8 mouse cellular contexts compared by ENCODE assay signal in genomic region chr15:60693751-60694500, GRCm38 (mm10).
DNase-seq lines count a peak whose midpoint lies in the region; ATAC-seq lines count a peak whose summit lies in the region.

No protein-coding gene starts in this region.

- intact Hi-C loops in left cerebral cortex, postnatal 10 days (cut with DNase I), result loop anchor here (10.0 kb wide), 1 partner anchor 131 kb away; no protein-coding TSS in a partner anchor

- DNase-seq in cerebellum, postnatal 14 days, result peak; percentile 17 to 41
- DNase-seq in cerebellum, adult 11 months, result no peak
- peak; percentile 5 to 46 for DNase-seq in left cerebral cortex, postnatal 10 days (ENCODE audit: extremely low spot score in 1 of 2, low spot score in 2 of 2)
- DNase-seq in left cerebral cortex, adult 8-10 months (ENCODE audit: low spot score in 2 of 2), result no peak
- peak; percentile 58 to 61 for DNase-seq in adrenal gland, postnatal 36 days
- DNase-seq in layer of hippocampus, adult 11-12 months (ENCODE audit: low spot score), result peak; percentile 33
- no peak for DNase-seq in MN1 (ENCODE audit: low spot score)

- peak; percentile 60 for ATAC-seq in megakaryocyte progenitor cell, adult 5-6 weeks (replicated peaks; ENCODE audit: poor library complexity)

Comparison
In these comparisons a context has a peak if more than half of its experiments do, and no peak if none do; other contexts are left out.
1. DNase-seq: peak in cerebellum, postnatal 14 days (2 of 2), left cerebral cortex, postnatal 10 days (2 of 2), adrenal gland, postnatal 36 days (2 of 2) and layer of hippocampus, adult 11-12 months (single experiment); none in cerebellum, adult 11 months (single experiment), left cerebral cortex, adult 8-10 months (0 of 2) and MN1 (single experiment).